In the genomic region with DNA sequence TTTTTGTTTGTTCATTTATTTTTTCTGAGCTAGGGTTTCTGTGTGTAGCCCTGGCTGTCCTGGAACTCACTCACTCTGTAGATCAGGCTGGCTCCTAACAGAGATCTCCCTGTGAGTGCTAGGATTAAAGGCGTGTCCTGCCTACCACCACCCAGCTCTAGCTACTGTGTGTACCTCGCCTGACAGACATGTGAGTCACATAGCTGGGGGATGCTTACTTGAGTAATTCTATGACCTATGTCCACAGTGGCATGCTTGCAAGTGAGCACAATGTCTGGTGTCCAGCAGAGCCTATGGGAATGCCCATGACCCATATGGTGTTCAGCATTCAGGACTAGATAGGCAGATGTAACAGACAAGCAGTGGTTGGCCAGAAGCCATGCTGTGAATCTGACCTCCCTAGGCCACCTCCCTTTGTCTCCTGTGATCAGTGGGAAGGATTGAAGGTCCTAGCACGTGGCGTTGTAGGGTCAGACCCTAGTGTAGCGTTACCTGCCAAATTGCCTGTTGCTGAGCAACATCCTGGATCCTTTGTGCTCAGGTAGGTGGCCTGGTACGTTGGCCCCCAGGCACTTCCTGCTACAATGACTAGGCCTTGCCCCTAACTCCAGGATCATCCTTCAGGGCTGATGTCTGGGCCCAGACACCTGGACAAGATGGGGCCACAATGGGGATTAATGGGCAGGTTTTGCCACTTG, we compare ENCODE assay signal across 28 mouse cellular contexts. TPM values are rescaled to one million over a fixed set of nuclear protein-coding genes. Genes with fewer than 3 reads are reported as not detected.
DNase-seq lines count a peak whose midpoint lies in the region; ATAC-seq and TF ChIP-seq lines count a peak whose summit lies in the region.
"Had no signal": no experiment of that assay in that cellular context is flagged by ENCODE, and none has a peak within 500 bp of the region (broad histone marks: within the 10 kb centered on the region; RNA-seq: fewer than 3 reads in every experiment).

No protein-coding gene starts in this region.

- TF ChIP-seq POLR2A in small intestine, adult 2 months (IDR thresholded peaks at IDR 0.05; ENCODE audit: low read depth, low read length), result no peak

- no peak for TF ChIP-seq CTCF in liver, postnatal 0 days (IDR thresholded peaks at IDR 0.05; ENCODE audit: low read depth)
- TF ChIP-seq CTCF in small intestine, adult 2 months (IDR thresholded peaks at IDR 0.05; ENCODE audit: extremely low read depth, insufficient read length, insufficient replicate concordance, low read depth, low read length), result no peak

- no peak overlapping the region for H3K4me2 ChIP-seq in liver, postnatal 0 days (ENCODE audit: low read depth, low read length)
- H3K4me2 ChIP-seq in liver, embryonic 11.5 days, result no peak overlapping the region
- H3K4me2 ChIP-seq in heart, embryonic 11.5 days, result no peak overlapping the region
- H3K4me2 ChIP-seq: embryonic facial prominence, embryonic 12.5 days; forebrain, embryonic 15.5 days; heart, embryonic 13.5 days; hindbrain, embryonic 12.5 days; limb, embryonic 15.5 days; liver, embryonic 15.5 days; midbrain, embryonic 12.5 days had no signal

- no peaks in the 10 kb centered on the region for H3K9me3 ChIP-seq in liver, postnatal 0 days (ENCODE audit: low read length)
- no peaks in the 10 kb centered on the region for H3K9me3 ChIP-seq in liver, embryonic 11.5 days (ENCODE audit: control insufficient read depth, low read length)
- H3K9me3 ChIP-seq in heart, embryonic 11.5 days (replicated peaks; ENCODE audit: control insufficient read depth, low read length), result no peaks in the 10 kb centered on the region
- H3K9me3 ChIP-seq: embryonic facial prominence, embryonic 12.5 days; forebrain, embryonic 15.5 days; heart, embryonic 13.5 days; hindbrain, embryonic 12.5 days; limb, embryonic 15.5 days; liver, embryonic 15.5 days; midbrain, embryonic 12.5 days had no signal

- peak overlapping the region; percentile 16; the same call in 1 of the 2 replicates for H3K9ac ChIP-seq in liver, postnatal 0 days (replicated peaks)
- H3K9ac ChIP-seq in liver, embryonic 11.5 days (ENCODE audit: low read depth, low read length), result no peak overlapping the region
- H3K9ac ChIP-seq in heart, embryonic 11.5 days (ENCODE audit: low read depth, low read length), result no peak overlapping the region
- H3K9ac ChIP-seq: embryonic facial prominence, embryonic 12.5 days; forebrain, embryonic 15.5 days; heart, embryonic 13.5 days; hindbrain, embryonic 12.5 days; limb, embryonic 15.5 days; liver, embryonic 15.5 days; midbrain, embryonic 12.5 days had no signal

- 86% methylated on average over 6 of the region's 6 CpGs for WGBS in liver, postnatal 0 days (ENCODE audit: insufficient replicate concordance)
- WGBS in liver, embryonic 11.5 days, result 80% methylated on average over 6 of the region's 6 CpGs
- WGBS in small intestine, adult 2 months, result 84% methylated on average over 6 of the region's 6 CpGs
- 81% methylated on average over 6 of the region's 6 CpGs for WGBS in heart, embryonic 11.5 days (ENCODE audit: insufficient replicate concordance)

- TF ChIP-seq EP300 in liver, postnatal 0 days (IDR thresholded peaks at IDR 0.05; ENCODE audit: low read depth), result no peak

- H3K27ac ChIP-seq in liver, postnatal 0 days (ENCODE audit: low read depth), result peak overlapping the region; percentile 85; the same call in 1 of the 2 replicates
- no peak overlapping the region for H3K27ac ChIP-seq in liver, embryonic 11.5 days (ENCODE audit: low read depth, low read length)
- H3K27ac ChIP-seq in small intestine, adult 2 months (ENCODE audit: insufficient read depth, low read depth, low read length), result 0 out of 2 replicates have a peak overlapping the region, but pooled peaks have one; percentile 1
- H3K27ac ChIP-seq in heart, embryonic 11.5 days (ENCODE audit: low read depth, low read length), result no peak overlapping the region
- H3K27ac ChIP-seq: embryonic facial prominence, embryonic 12.5 days; forebrain, embryonic 15.5 days; heart, embryonic 13.5 days; hindbrain, embryonic 12.5 days; limb, embryonic 15.5 days; liver, embryonic 15.5 days; macrophage; midbrain, embryonic 12.5 days had no signal

- DNase-seq in cerebellum, adult 9-10 months, result peak; percentile 55
- DNase-seq in cerebellum, postnatal 4 days (ENCODE audit: low spot score in 2 of 2), result no peak
- DNase-seq in liver, postnatal 0 days, result no peak
- DNase-seq in liver, embryonic 11.5 days (ENCODE audit: low spot score), result no peak
- DNase-seq in ES-CJ7 (ENCODE audit: low read depth, low spot score), result peak; percentile 56
- DNase-seq in lung, postnatal 4 days, result no peak
- DNase-seq: adrenal gland, adult 2 months; B cell, adult 2 months; gastrocnemius, postnatal 14 days; heart, adult 18-20 months; heart, postnatal 14 days; kidney, adult 18-20 months; kidney, postnatal 4 days; left cerebral cortex, postnatal 4 days; spleen, adult 18-20 months; thymus, postnatal 25 days had no signal

- ATAC-seq in liver, postnatal 0 days, result no peak
- no peak for ATAC-seq in liver, embryonic 11.5 days (replicated peaks; ENCODE audit: low FRiP score)
- no peak for ATAC-seq in heart, embryonic 11.5 days (replicated peaks; ENCODE audit: insufficient number of reproducible peaks, low FRiP score, low TSS enrichment)
- ATAC-seq: forebrain, embryonic 15.5 days had no signal

- peaks cover 42% of the 10 kb centered on the region for H3K4me1 ChIP-seq in liver, postnatal 0 days (ENCODE audit: insufficient read depth)
- peaks cover 14% of the 10 kb centered on the region for H3K4me1 ChIP-seq in liver, embryonic 11.5 days (replicated peaks; ENCODE audit: control insufficient read depth, insufficient read depth, low read length)
- peaks cover 18% of the 10 kb centered on the region; the same call in 1 of the 2 replicates for H3K4me1 ChIP-seq in small intestine, adult 2 months (ENCODE audit: control insufficient read depth, insufficient read depth, insufficient read length, low read length)
- H3K4me1 ChIP-seq in heart, embryonic 11.5 days (ENCODE audit: control insufficient read depth, insufficient read depth, low read length), result 0 out of 2 replicates have a peak, but pooled peaks cover 3% of the 10 kb centered on the region

- H3K27me3 ChIP-seq in liver, postnatal 0 days (ENCODE audit: insufficient read depth, low read length), result no peaks in the 10 kb centered on the region
- H3K27me3 ChIP-seq in liver, embryonic 11.5 days (replicated peaks; ENCODE audit: control insufficient read depth, insufficient read depth, low read length), result no peaks in the 10 kb centered on the region
- no peaks in the 10 kb centered on the region for H3K27me3 ChIP-seq in small intestine, adult 2 months (ENCODE audit: control insufficient read depth, insufficient read depth, low read length)
- H3K27me3 ChIP-seq in heart, embryonic 11.5 days (ENCODE audit: control insufficient read depth, insufficient read depth, low read length), result no peaks in the 10 kb centered on the region
- H3K27me3 ChIP-seq: CH12.LX; embryonic facial prominence, embryonic 12.5 days; forebrain, embryonic 15.5 days; heart, embryonic 13.5 days; limb, embryonic 15.5 days; midbrain, embryonic 12.5 days had no signal

- 0 out of 2 replicates have a peak, but pooled peaks cover 3% of the 10 kb centered on the region for H3K36me3 ChIP-seq in liver, postnatal 0 days (replicated peaks; ENCODE audit: insufficient read depth, low read length)
- no peaks in the 10 kb centered on the region for H3K36me3 ChIP-seq in liver, embryonic 11.5 days (ENCODE audit: control insufficient read depth, insufficient read depth, low read length)
- H3K36me3 ChIP-seq in small intestine, adult 2 months (ENCODE audit: control insufficient read depth, insufficient read depth, low read length), result 0 out of 2 replicates have a peak, but pooled peaks cover 2% of the 10 kb centered on the region
- no peaks in the 10 kb centered on the region for H3K36me3 ChIP-seq in heart, embryonic 11.5 days (ENCODE audit: control insufficient read depth, insufficient read depth, low read length)
- H3K36me3 ChIP-seq: embryonic facial prominence, embryonic 12.5 days; forebrain, embryonic 15.5 days; hindbrain, embryonic 12.5 days; liver, embryonic 15.5 days; midbrain, embryonic 12.5 days had no signal

- H3K4me3 ChIP-seq in liver, postnatal 0 days (ENCODE audit: low read depth, low read length), result no peak overlapping the region
- H3K4me3 ChIP-seq in liver, embryonic 11.5 days (ENCODE audit: low read depth, low read length), result no peak overlapping the region
- no peak overlapping the region for H3K4me3 ChIP-seq in small intestine, adult 2 months (ENCODE audit: low read depth, low read length)
- H3K4me3 ChIP-seq in heart, embryonic 11.5 days (ENCODE audit: low read depth, low read length), result no peak overlapping the region
- H3K4me3 ChIP-seq: embryonic facial prominence, embryonic 12.5 days; erythroblast, embryonic 14.5 days; forebrain, embryonic 15.5 days; heart, embryonic 13.5 days; hindbrain, embryonic 12.5 days; limb, embryonic 15.5 days; liver, embryonic 15.5 days; midbrain, embryonic 12.5 days had no signal

RNA-seq across cellular contexts. Expression of gene Gatd1, which starts 2.4 kb away (rescaled TPM):
- 17.4 and 18.2 TPM in 2 replicates for polyA plus RNA-seq in liver, postnatal 0 days (2015; fragmentation: Nextera tagmentation; extraction: Ambion mirVana)
- polyA plus RNA-seq in liver, embryonic 11.5 days (2014; fragmentation: Nextera tagmentation; extraction: Ambion mirVana), result 35.0 and 41.6 TPM in 2 replicates
- 23.8 and 48.4 TPM in 2 replicates for polyA plus RNA-seq in small intestine, adult 2 months (2012; rRNA removed)
- polyA plus RNA-seq in heart, embryonic 11.5 days (2014; fragmentation: Nextera tagmentation; extraction: Ambion mirVana), result 29.3 and 32.2 TPM in 2 replicates

RNA-seq across cellular contexts. Expression of gene Cend1, which starts 13.0 kb away (rescaled TPM):
- polyA plus RNA-seq in liver, postnatal 0 days (2015; fragmentation: Nextera tagmentation; extraction: Ambion mirVana), result not detected in 2 replicates
- polyA plus RNA-seq in liver, embryonic 11.5 days (2014; fragmentation: Nextera tagmentation; extraction: Ambion mirVana), result 0.16 and 0.27 TPM in 2 replicates
- 0.84 and 1.0 TPM in 2 replicates for polyA plus RNA-seq in small intestine, adult 2 months (2012; rRNA removed)
- polyA plus RNA-seq in heart, embryonic 11.5 days (2014; fragmentation: Nextera tagmentation; extraction: Ambion mirVana), result 7.4 and 9.3 TPM in 2 replicates
- polyA plus RNA-seq: erythroblast, embryonic 14.5 days; liver, embryonic 15.5 days; macrophage had no signal

RNA-seq across cellular contexts. Expression of gene Slc25a22, which starts 21.4 kb away (rescaled TPM):
- 38.4 and 41.6 TPM in 2 replicates for polyA plus RNA-seq in liver, postnatal 0 days (2015; fragmentation: Nextera tagmentation; extraction: Ambion mirVana)
- polyA plus RNA-seq in liver, embryonic 11.5 days (2014; fragmentation: Nextera tagmentation; extraction: Ambion mirVana), result 36.9 and 39.4 TPM in 2 replicates
- polyA plus RNA-seq in small intestine, adult 2 months (2012; rRNA removed), result 104 and 488 TPM in 2 replicates
- polyA plus RNA-seq in heart, embryonic 11.5 days (2014; fragmentation: Nextera tagmentation; extraction: Ambion mirVana), result 19.4 and 19.7 TPM in 2 replicates

RNA-seq across cellular contexts. Expression of gene Taldo1, which starts 24.3 kb away (rescaled TPM):
- polyA plus RNA-seq in liver, postnatal 0 days (2015; fragmentation: Nextera tagmentation; extraction: Ambion mirVana), result 246 and 265 TPM in 2 replicates
- polyA plus RNA-seq in liver, embryonic 11.5 days (2014; fragmentation: Nextera tagmentation; extraction: Ambion mirVana), result 442 and 472 TPM in 2 replicates
- 191 and 473 TPM in 2 replicates for polyA plus RNA-seq in small intestine, adult 2 months (2012; rRNA removed)
- 288 and 291 TPM in 2 replicates for polyA plus RNA-seq in heart, embryonic 11.5 days (2014; fragmentation: Nextera tagmentation; extraction: Ambion mirVana)

RNA-seq across cellular contexts. Expression of gene Pidd1, which starts 27.5 kb away (rescaled TPM):
- 3.6 and 4.3 TPM in 2 replicates for polyA plus RNA-seq in liver, postnatal 0 days (2015; fragmentation: Nextera tagmentation; extraction: Ambion mirVana)
- polyA plus RNA-seq in liver, embryonic 11.5 days (2014; fragmentation: Nextera tagmentation; extraction: Ambion mirVana), result 22.5 and 22.7 TPM in 2 replicates
- 5.8 and 13.9 TPM in 2 replicates for polyA plus RNA-seq in small intestine, adult 2 months (2012; rRNA removed)
- polyA plus RNA-seq in heart, embryonic 11.5 days (2014; fragmentation: Nextera tagmentation; extraction: Ambion mirVana), result 9.5 and 9.6 TPM in 2 replicates

Comparison
In these comparisons a context has a peak if more than half of its experiments do, and no peak if none do; other contexts are left out.
1. DNase-seq: peak in cerebellum, adult 9-10 months (single experiment) and ES-CJ7 (single experiment); none in cerebellum, postnatal 4 days (0 of 2), liver, postnatal 0 days (single experiment), liver, embryonic 11.5 days (single experiment) and lung, postnatal 4 days (0 of 2).
2. H3K27ac ChIP-seq: peak in liver, postnatal 0 days (single experiment) and small intestine, adult 2 months (single experiment); none in liver, embryonic 11.5 days (single experiment) and heart, embryonic 11.5 days (single experiment).